Mouse (Mus musculus): ENCODE measurements around the gene Utp15. TPM values are rescaled to one million over a fixed set of nuclear protein-coding genes. Genes with fewer than 3 reads are reported as not detected.

The Utp15 gene
- polyA plus RNA-seq (2014; fragmentation: Nextera tagmentation; extraction: Ambion mirVana): 27.5 and 35.1 TPM in 2 replicates

DNA sequence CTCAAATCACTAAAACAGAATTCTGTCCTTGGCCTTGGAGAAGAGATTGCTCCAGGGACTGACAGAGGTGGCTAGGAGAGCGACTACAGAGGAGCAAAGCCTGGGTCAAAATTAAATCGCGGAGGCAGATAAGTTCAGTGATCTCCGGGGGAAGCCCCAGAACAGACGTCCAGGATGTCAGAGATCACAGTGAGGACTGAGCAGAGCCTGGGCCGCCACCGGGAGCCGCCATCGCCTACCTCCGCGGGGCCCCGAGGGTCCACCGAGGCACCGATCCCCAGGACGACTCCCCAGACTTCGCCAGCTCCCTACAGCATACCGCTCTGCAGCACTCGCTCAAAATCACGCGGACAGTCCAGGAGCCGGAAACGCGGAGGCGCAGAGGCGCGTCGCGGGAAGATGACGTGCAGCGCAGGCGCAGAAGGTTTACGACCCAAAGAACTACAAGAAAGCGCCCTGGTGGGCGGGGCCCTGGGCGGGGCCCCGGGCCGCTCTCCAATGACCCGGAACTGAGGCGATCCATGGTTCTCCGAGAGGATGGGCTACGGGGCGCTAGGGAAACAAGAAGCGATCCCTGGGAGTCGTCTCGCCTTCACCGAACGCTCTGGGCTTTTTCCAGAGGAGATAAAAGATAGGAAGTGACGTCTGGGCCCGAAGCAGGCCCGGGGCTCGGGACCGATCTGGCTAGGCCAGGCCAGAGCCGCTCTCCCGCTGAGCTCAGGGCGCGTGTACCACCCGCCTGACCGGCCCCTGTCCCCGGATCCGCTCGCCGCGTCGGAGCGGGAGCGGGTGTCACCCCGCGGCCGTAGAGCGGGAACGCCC lies at the start of gene Utp15, which contains the start of gene Ankra2:
Gene Utp15, minus strand, starts transcription at position 406 of the 822 bp plus-strand sequence.
Gene Ankra2, plus strand, starts transcription at position 439 of the 822 bp plus-strand sequence.
- peaks cover 20% of the 10 kb centered on the region; the same call in 1 of the 2 replicates for H3K4me1 ChIP-seq (ENCODE audit: control insufficient read depth, insufficient read depth, low read length)
- ATAC-seq (ENCODE audit: low FRiP score, low TSS enrichment) (peak; percentile 99), DNase-seq (peak; percentile 100)
- peak within 1 kb of the TSS; percentile 84 for H3K4me3 ChIP-seq (replicated peaks; ENCODE audit: low read depth, low read length)
- peak within 1 kb of the TSS; percentile 92 for H3K9ac ChIP-seq (replicated peaks; ENCODE audit: low read length)
- no peaks in the 10 kb centered on the region for H3K9me3 ChIP-seq (ENCODE audit: control insufficient read depth, low read length)
- WGBS: under 1% methylated on average over 71 of the region's 71 CpGs
- peaks cover 34% of the 10 kb centered on the region for H3K36me3 ChIP-seq (ENCODE audit: control insufficient read depth, insufficient read depth, low read length)
- H3K27me3 ChIP-seq (ENCODE audit: control insufficient read depth, insufficient read depth, low read length): no peaks in the 10 kb centered on the region
- H3K27ac ChIP-seq (replicated peaks; ENCODE audit: low read depth, low read length): peak within 1 kb of the TSS; percentile 96
- H3K4me2 ChIP-seq (ENCODE audit: low read length): peak within 1 kb of the TSS; percentile 75

DNA sequence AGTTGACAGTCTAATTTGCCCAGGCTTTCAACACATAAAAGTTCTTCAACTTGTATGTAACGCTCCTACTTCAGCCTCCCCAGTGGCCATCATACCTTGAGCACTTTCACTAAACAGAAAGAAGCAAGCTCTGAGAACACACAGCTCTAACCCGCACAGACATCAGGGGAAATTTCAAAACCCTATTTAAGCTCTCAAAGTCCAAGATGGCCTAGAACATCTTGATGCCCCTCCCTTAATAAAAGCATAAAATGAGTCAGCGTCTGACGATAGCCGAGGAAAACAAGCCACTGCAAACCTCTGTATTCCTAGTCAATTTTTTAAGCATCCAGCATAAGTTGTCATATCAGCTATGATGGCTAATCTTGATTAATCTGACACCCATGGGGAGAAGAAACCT lies 48.8 kb upstream of the Utp15 start:
- peaks cover 64% of the 10 kb centered on the region for H3K36me3 ChIP-seq (ENCODE audit: control insufficient read depth, insufficient read depth, low read length)
- H3K4me3 ChIP-seq (replicated peaks; ENCODE audit: low read depth, low read length): no peak overlapping the region

DNA sequence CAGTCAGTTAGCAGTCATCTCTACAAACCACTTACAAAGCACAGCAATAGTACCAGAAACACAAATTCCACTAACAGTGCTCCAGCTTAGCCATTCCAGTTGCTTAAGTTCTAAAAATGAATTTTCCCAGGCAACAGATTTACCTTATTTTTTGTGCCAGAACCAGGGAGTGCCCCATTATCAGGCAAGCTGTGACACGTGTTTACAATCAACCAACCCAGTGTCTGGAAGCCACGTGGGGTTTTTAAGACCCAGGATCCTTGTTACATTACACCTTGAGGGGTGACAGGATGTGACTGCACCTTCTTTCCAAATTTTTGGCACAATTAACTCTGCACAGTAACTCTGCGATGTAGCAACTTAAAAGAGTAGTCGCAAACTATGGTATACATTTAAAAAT lies 45.9 kb upstream of the Utp15 start:
- Histone ChIP-seq H3K36me3 (ENCODE audit: control insufficient read depth, insufficient read depth, low read length) (peaks cover 59% of the 10 kb centered on the region), H3K27ac (replicated peaks; ENCODE audit: low read depth, low read length) (no peak overlapping the region), H3K9ac (replicated peaks; ENCODE audit: low read length) (no peak overlapping the region), H3K4me2 (ENCODE audit: low read length) (no peak overlapping the region), H3K27me3 (ENCODE audit: control insufficient read depth, insufficient read depth, low read length) (no peaks in the 10 kb centered on the region), H3K4me3 (replicated peaks; ENCODE audit: low read depth, low read length) (no peak overlapping the region), H3K4me1 (ENCODE audit: control insufficient read depth, insufficient read depth, low read length) (peaks cover 5% of the 10 kb centered on the region; the same call in 1 of the 2 replicates), H3K9me3 (ENCODE audit: control insufficient read depth, low read length) (no peaks in the 10 kb centered on the region)
- no peak for DNase-seq
- 85% methylated on average over 4 of the region's 4 CpGs for WGBS
- ATAC-seq (ENCODE audit: low FRiP score, low TSS enrichment): no peak

More for the DNA sequence above, 48.8 kb upstream of the Utp15 start:
- Histone ChIP-seq H3K27me3 (ENCODE audit: control insufficient read depth, insufficient read depth, low read length) (no peaks in the 10 kb centered on the region), H3K27ac (replicated peaks; ENCODE audit: low read depth, low read length) (no peak overlapping the region), H3K9ac (replicated peaks; ENCODE audit: low read length) (no peak overlapping the region), H3K4me2 (ENCODE audit: low read length) (no peak overlapping the region), H3K9me3 (ENCODE audit: control insufficient read depth, low read length) (no peaks in the 10 kb centered on the region), H3K4me1 (ENCODE audit: control insufficient read depth, insufficient read depth, low read length) (peaks cover 13% of the 10 kb centered on the region)
- ATAC-seq (ENCODE audit: low FRiP score, low TSS enrichment) (no peak), DNase-seq (no peak)
- WGBS: 98% methylated on average over 5 of the region's 5 CpGs

DNA sequence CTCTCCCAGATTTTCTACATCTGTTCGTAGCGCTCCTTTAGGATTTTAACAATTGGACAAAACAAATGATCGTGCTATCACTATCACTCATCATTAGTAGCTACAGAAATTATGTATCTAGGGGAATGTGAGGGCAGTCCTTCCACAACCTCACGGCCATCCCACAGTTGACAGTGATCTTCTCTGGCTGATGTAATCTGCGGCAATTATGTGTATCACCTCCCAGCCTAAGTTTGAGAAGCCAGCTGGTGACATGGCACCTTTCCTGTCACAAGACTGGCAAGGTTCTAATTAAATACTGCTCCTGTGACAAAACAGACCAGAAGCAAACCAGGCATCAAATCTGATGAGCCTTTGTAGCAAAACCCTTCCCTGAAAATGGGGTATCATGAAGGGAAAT lies 45.2 kb upstream of the Utp15 start:
- WGBS: 87% methylated on average over 5 of the region's 5 CpGs
- H3K4me2 ChIP-seq (ENCODE audit: low read length): no peak overlapping the region
- no peak overlapping the region for H3K9ac ChIP-seq (replicated peaks; ENCODE audit: low read length)
- H3K27ac ChIP-seq (replicated peaks; ENCODE audit: low read depth, low read length): no peak overlapping the region
- H3K4me3 ChIP-seq (replicated peaks; ENCODE audit: low read depth, low read length): no peak overlapping the region
- no peaks in the 10 kb centered on the region for H3K9me3 ChIP-seq (ENCODE audit: control insufficient read depth, low read length)
- H3K36me3 ChIP-seq (ENCODE audit: control insufficient read depth, insufficient read depth, low read length): peaks cover 52% of the 10 kb centered on the region
- H3K27me3 ChIP-seq (ENCODE audit: control insufficient read depth, insufficient read depth, low read length): no peaks in the 10 kb centered on the region
- DNase-seq (no peak), ATAC-seq (ENCODE audit: low FRiP score, low TSS enrichment) (no peak)
- H3K4me1 ChIP-seq (ENCODE audit: control insufficient read depth, insufficient read depth, low read length): peaks cover 5% of the 10 kb centered on the region; the same call in 1 of the 2 replicates

DNA sequence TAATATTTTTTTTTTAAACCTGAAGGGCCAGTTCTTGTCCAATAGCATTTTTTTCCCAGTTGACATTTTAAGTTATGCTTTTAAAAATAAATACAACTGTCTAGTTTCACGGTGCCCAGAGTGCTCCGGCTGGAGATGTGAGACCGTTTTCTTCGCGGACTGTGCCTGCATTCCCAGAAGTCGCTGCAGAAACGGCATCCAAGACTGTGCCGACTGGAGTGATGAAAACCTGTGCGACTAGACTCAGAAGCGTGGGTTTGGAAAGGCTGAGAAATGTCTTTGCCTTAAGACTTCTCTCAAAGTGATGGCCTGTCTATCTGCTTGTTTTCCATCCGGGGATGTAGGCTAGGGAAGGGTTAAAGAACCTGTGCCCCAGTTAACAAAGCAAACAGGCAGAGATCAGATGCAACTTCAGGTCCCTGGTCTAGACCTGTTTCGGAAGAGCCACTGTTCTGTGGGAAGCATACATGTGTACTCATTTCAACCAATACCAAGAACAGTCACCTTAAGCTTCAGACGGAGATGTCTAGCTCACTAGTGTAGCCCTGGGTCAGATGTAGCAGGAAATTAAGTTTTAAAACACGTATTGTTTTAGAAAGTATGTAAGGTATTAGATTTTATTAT lies 44.1 kb upstream of the Utp15 start:
- ATAC-seq (ENCODE audit: low FRiP score, low TSS enrichment) (no peak), DNase-seq (peak; percentile 32)
- Histone ChIP-seq H3K27me3 (ENCODE audit: control insufficient read depth, insufficient read depth, low read length) (no peaks in the 10 kb centered on the region), H3K9ac (replicated peaks; ENCODE audit: low read length) (0 out of 2 replicates have a peak overlapping the region, but pooled peaks have one; percentile 4), H3K4me1 (ENCODE audit: control insufficient read depth, insufficient read depth, low read length) (peaks cover 5% of the 10 kb centered on the region; the same call in 1 of the 2 replicates), H3K27ac (replicated peaks; ENCODE audit: low read depth, low read length) (peak overlapping the region; percentile 70), H3K4me2 (ENCODE audit: low read length) (no peak overlapping the region), H3K9me3 (ENCODE audit: control insufficient read depth, low read length) (no peaks in the 10 kb centered on the region), H3K4me3 (replicated peaks; ENCODE audit: low read depth, low read length) (no peak overlapping the region), H3K36me3 (ENCODE audit: control insufficient read depth, insufficient read depth, low read length) (peaks cover 42% of the 10 kb centered on the region)
- WGBS: 59% methylated on average over 14 of the region's 14 CpGs

DNA sequence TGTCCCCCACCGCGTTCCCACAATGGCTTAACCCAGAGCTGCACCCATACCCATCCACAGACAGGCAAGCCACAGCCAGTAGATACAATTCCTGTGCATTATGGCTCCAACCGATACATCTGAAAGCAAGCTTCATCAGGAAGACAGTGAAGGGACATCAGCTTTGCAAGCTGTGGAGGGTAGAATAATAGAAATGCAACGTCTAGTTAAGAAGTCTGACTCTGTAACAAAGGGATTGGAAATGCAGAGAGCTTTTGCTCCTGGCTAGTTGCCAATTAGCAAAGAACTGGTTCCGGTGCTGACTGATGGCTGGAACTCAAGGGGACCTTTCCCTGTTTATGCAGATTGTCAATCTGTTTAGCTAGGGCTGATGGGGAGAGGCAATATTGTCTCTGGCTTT lies 43.6 kb upstream of the Utp15 start:
- H3K27ac ChIP-seq (replicated peaks; ENCODE audit: low read depth, low read length): peak overlapping the region; percentile 70
- H3K9ac ChIP-seq (replicated peaks; ENCODE audit: low read length): peak overlapping the region; percentile 29; the same call in 1 of the 2 replicates
- no peak overlapping the region for H3K4me3 ChIP-seq (replicated peaks; ENCODE audit: low read depth, low read length)
- H3K4me2 ChIP-seq (ENCODE audit: low read length): 0 out of 2 replicates have a peak overlapping the region, but pooled peaks have one; percentile 3
- H3K9me3 ChIP-seq (ENCODE audit: control insufficient read depth, low read length): no peaks in the 10 kb centered on the region
- WGBS: 26% methylated on average over 5 of the region's 5 CpGs
- peaks cover 36% of the 10 kb centered on the region for H3K36me3 ChIP-seq (ENCODE audit: control insufficient read depth, insufficient read depth, low read length)
- peak; percentile 60 for DNase-seq
- no peaks in the 10 kb centered on the region for H3K27me3 ChIP-seq (ENCODE audit: control insufficient read depth, insufficient read depth, low read length)
- ATAC-seq (ENCODE audit: low FRiP score, low TSS enrichment): no peak
- H3K4me1 ChIP-seq (ENCODE audit: control insufficient read depth, insufficient read depth, low read length): peaks cover 5% of the 10 kb centered on the region; the same call in 1 of the 2 replicates

DNA sequence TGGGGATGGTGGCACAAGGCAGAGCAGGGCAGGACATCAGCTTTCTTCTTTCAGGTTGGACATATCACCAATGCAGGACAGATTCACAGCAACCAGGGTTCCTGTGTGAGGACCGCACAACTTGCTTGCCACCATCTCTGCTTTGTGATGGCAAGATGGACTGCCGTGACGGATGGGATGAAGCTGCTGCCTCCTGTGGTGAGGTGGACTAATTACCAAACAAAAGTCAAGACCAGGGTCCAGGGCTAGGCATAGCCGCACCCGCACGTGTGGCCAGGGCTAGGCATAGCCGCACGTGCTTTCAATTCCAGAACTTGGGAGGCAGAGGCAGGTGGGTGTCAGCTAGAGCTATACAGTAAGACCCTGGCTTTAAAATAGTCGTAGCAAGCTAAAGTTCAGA lies 42.4 kb upstream of the Utp15 start:
- Histone ChIP-seq H3K9ac (replicated peaks; ENCODE audit: low read length) (no peak overlapping the region), H3K27ac (replicated peaks; ENCODE audit: low read depth, low read length) (no peak overlapping the region), H3K27me3 (ENCODE audit: control insufficient read depth, insufficient read depth, low read length) (no peaks in the 10 kb centered on the region), H3K4me1 (ENCODE audit: control insufficient read depth, insufficient read depth, low read length) (peaks cover 5% of the 10 kb centered on the region; the same call in 1 of the 2 replicates), H3K9me3 (ENCODE audit: control insufficient read depth, low read length) (no peaks in the 10 kb centered on the region), H3K4me2 (ENCODE audit: low read length) (no peak overlapping the region), H3K36me3 (ENCODE audit: control insufficient read depth, insufficient read depth, low read length) (peaks cover 25% of the 10 kb centered on the region), H3K4me3 (replicated peaks; ENCODE audit: low read depth, low read length) (no peak overlapping the region)
- 84% methylated on average over 9 of the region's 9 CpGs for WGBS
- ATAC-seq (ENCODE audit: low FRiP score, low TSS enrichment) (no peak), DNase-seq (no peak)

DNA sequence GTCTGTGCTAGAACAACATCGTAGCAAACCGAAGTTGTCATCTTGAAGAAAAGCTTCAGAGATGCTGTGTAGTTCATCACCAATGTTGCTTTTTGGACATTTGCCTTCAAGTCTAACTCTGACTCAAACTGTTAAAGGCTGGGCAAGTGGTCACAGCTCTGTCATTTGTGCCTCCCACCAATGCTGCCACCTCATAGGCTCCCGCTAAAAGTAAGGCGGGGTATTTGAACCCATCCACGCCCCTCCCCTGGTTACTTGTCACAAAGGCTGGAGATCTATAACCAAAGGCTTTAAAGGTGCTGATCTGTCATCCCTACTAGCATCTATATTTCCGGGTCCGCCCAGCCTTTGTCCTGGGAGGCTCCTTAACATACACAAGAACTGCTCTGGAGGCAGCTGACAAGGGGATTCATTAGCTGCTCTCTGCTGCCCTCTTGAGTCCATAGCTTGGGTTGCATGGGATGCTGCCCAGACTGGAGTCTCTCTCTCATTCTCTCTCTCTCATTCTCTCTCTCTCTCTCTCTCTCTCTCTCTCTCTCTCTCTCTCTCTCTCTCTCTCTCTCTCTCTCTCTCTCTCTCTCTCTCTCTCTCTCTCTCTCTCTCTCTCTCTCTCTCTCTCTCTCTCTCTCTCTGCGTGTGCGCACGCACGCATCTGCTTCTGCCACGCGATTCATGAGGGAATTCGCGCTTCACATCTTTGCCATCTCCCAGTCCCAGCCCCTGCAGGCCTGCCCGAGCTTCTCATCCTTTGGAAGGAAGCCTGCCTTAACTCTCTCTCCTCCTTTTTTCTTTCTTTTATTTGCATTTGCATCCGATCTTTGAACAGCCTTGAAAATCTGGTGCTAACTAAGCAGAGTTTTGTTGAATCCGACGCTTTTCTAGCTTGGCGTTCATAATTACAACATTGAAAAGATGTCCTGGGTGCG lies 36.3 kb upstream of the Utp15 start:
- 0 out of 2 replicates have a peak overlapping the region, but pooled peaks have one; percentile 57 for H3K27ac ChIP-seq (replicated peaks; ENCODE audit: low read depth, low read length)
- no peaks in the 10 kb centered on the region for H3K27me3 ChIP-seq (ENCODE audit: control insufficient read depth, insufficient read depth, low read length)
- H3K4me3 ChIP-seq (replicated peaks; ENCODE audit: low read depth, low read length): no peak overlapping the region
- ATAC-seq (ENCODE audit: low FRiP score, low TSS enrichment) (peak; percentile 85), DNase-seq (peak; percentile 93)
- H3K4me2 ChIP-seq (ENCODE audit: low read length): peak overlapping the region; percentile 42
- H3K4me1 ChIP-seq (ENCODE audit: control insufficient read depth, insufficient read depth, low read length): no peaks in the 10 kb centered on the region
- H3K9me3 ChIP-seq (ENCODE audit: control insufficient read depth, low read length): no peaks in the 10 kb centered on the region
- WGBS: 48% methylated on average over 21 of the region's 21 CpGs
- H3K9ac ChIP-seq (replicated peaks; ENCODE audit: low read length): peak overlapping the region; percentile 16; the same call in 1 of the 2 replicates
- no peaks in the 10 kb centered on the region for H3K36me3 ChIP-seq (ENCODE audit: control insufficient read depth, insufficient read depth, low read length)

All from midbrain, embryonic 14.5 days (tissue).